Mouse (Mus musculus) intestine, embryonic 15.5 days (tissue): ENCODE measurements around the gene Spaca4. TPM values are rescaled to one million over a fixed set of nuclear protein-coding genes. Genes with fewer than 3 reads are reported as not detected.
A peak's percentile ranks its signal among the peaks of the same experiment; 100 is the strongest.

Experiments
- ATAC-seq: fragments of 200-750 bp; cut with Nextera tagmentation; 2 replicates; pipeline ENCODE4 v1.8.0; 2017; ENCODE audit warnings: moderate TSS enrichment, moderate library complexity
- H3K27ac ChIP-seq: fragments of 300-500 bp; sonication (generic); 2 replicates; pipeline ENCODE4 v1.5.1; 2015; ENCODE audit warnings: mild to moderate bottlenecking, inconsistent platforms
- H3K27me3 ChIP-seq: fragments of 300-500 bp; sonication (generic); replicated peaks from 2 replicates; pipeline ENCODE4 v1.6.1; 2015; ENCODE audit warnings: inconsistent platforms
- H3K36me3 ChIP-seq: fragments of 300-500 bp; sonication (generic); 2 replicates; pipeline ENCODE4 v1.6.1; 2015; ENCODE audit warnings: inconsistent platforms
- H3K4me1 ChIP-seq: fragments of 300-500 bp; sonication (generic); replicated peaks from 2 replicates; pipeline ENCODE4 v1.6.1; 2015; ENCODE audit warnings: inconsistent platforms
- H3K4me2 ChIP-seq: fragments of 300-500 bp; sonication (generic); replicated peaks from 2 replicates; pipeline ENCODE4 v1.6.1; 2015; ENCODE audit warnings: mild to moderate bottlenecking, inconsistent platforms
- H3K4me3 ChIP-seq: fragments of 300-500 bp; sonication (generic); replicated peaks from 2 replicates; pipeline ENCODE4 v1.5.1; 2015; ENCODE audit warnings: inconsistent platforms
- H3K9ac ChIP-seq: fragments of 300-500 bp; sonication (generic); 2 replicates; pipeline ENCODE4 v1.6.1; 2015; ENCODE audit warnings: inconsistent platforms
- H3K9me3 ChIP-seq: fragments of 300-500 bp; sonication (generic); 2 replicates; pipeline ENCODE4 v1.6.1; 2016; ENCODE audit warnings: inconsistent platforms
- WGBS: fragments of 180-500 bp; shearing (Covaris S2); methylation state at CpG from one replicate; pipeline ENCODE4 v1.1.7; 2015; 5-methylcytosine and 5-hydroxymethylcytosine counted together
- polyA plus RNA-seq: library from polyadenylated mRNA; unstranded; fragments of >200 nt; fragmentation: Nextera tagmentation; extraction: Ambion mirVana; gene quantifications from 2 replicates; pipeline ENCODE4 v1.2.1, GENCODE M21; 2015

Gene Spaca4
- polyA plus RNA-seq, 1 experiment from 2014 or later = 0.49 TPM

DNA sequence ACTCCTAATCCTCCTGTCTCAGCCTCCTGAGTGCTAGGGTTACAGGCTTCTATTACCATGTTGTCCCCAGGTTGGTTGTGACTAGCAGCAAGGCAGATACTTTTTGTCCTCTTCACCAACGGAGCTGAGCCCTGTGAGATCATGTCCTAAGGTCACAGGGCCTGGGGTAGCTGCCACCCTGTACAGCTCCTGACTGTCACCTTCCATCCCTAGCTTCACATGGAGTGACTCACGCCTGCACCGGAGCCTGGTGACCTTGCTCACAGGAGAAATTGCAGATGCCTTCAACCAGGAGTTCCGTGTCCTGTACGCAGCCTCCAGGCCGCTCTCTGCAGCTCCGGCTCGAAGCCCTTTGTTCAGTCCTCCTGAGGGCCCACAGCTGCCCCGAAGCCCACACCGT is 806 bp upstream of the Spaca4 start:
- WGBS = 84% methylated on average over 10 of the region's 10 CpGs
- Histone ChIP-seq H3K36me3 (peaks cover 36% of the 10 kb centered on the region), H3K27me3 (no peaks in the 10 kb centered on the region), H3K9ac (0 out of 2 replicates have a peak overlapping the region, but pooled peaks have one; percentile 17), H3K9me3 (no peaks in the 10 kb centered on the region), H3K4me3 (no peak overlapping the region), H3K4me1 (peaks cover 38% of the 10 kb centered on the region), H3K27ac (peak overlapping the region; percentile 67), H3K4me2 (0 out of 2 replicates have a peak overlapping the region, but pooled peaks have one; percentile 7)
- ATAC-seq = no peak

DNA sequence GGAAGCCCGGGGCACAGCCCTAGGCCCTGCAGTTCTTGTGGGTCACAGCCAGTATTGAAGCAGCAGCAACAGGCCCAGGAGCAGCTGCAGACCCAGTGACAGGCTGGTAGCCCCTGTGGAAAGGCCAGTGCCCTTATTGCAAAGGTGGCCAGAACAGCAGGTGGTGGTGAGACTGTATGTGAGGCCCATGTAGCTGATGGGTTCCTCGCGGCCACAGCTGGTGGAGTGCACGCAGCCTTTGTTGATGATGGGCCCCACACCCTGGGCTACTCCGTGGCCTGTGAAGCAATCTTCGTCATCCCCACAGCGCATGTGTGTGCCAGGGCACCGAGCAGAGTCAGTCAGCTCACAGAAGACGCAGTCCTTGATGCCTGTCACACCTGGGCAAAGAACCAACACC is 462 bp downstream of the Spaca4 start:
- 87% methylated on average over 9 of the region's 9 CpGs for WGBS
- ATAC-seq = no peak
- peaks cover 27% of the 10 kb centered on the region for H3K4me1 ChIP-seq
- no peak overlapping the region for H3K27ac ChIP-seq
- no peak overlapping the region for H3K4me2 ChIP-seq
- peaks cover 40% of the 10 kb centered on the region for H3K36me3 ChIP-seq
- H3K27me3 ChIP-seq = no peaks in the 10 kb centered on the region
- no peak overlapping the region for H3K9ac ChIP-seq
- H3K9me3 ChIP-seq = no peaks in the 10 kb centered on the region
- H3K4me3 ChIP-seq = no peak overlapping the region

DNA sequence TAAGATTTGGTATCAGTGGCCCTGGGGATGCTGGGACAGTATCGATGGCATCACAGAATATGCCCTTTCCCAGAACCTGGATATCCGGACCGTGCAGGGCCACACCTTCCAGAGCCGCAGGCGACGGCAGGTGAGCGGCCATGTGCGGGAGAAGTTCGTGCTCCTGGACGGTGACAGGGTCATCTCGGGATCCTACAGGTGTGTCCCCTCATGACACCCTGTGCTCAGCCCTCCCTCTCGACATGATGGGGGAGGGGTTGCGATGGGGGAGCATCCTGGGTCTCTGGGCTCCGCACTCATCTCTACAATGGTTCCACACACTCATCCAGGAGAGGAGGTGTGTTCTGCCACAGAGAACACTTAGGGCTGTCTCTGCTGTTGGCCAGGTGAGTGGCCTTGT is 1.8 kb downstream of the Spaca4 start:
- no peak overlapping the region for H3K4me2 ChIP-seq
- no peak for ATAC-seq
- no peak overlapping the region; the same call in 1 of the 2 replicates for H3K9ac ChIP-seq
- no peak overlapping the region for H3K4me3 ChIP-seq
- WGBS = 90% methylated on average over 14 of the region's 14 CpGs
- H3K9me3 ChIP-seq = no peaks in the 10 kb centered on the region
- no peaks in the 10 kb centered on the region for H3K27me3 ChIP-seq
- H3K27ac ChIP-seq = no peak overlapping the region
- peaks cover 47% of the 10 kb centered on the region for H3K36me3 ChIP-seq
- peaks cover 32% of the 10 kb centered on the region for H3K4me1 ChIP-seq

DNA sequence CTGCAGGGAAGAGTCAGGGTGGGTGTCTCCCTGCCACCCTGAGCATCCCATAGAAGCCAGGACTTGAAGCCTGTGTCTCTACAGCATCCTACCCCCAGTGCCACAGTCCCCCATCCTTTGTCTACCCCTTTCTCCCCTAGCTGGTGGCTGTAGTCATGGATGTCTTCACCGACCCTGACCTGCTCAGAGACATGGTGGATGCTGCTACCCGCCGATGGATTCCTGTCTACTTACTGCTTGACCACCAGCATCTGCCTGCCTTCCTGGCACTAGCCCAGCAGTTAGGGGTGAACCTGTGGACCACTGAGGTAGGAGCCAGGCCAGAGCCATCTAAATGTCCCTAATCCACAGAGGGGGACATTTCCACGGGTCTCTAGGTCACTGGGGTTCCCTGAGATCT is 2.3 kb downstream of the Spaca4 start:
- H3K27ac ChIP-seq = no peak overlapping the region
- H3K4me2 ChIP-seq = peak overlapping the region; percentile 50; the same call in 1 of the 2 replicates
- H3K9ac ChIP-seq = no peak overlapping the region
- H3K36me3 ChIP-seq = peaks cover 47% of the 10 kb centered on the region
- no peak for ATAC-seq
- WGBS = 87% methylated on average over 4 of the region's 4 CpGs
- no peaks in the 10 kb centered on the region for H3K9me3 ChIP-seq
- H3K4me1 ChIP-seq = peaks cover 33% of the 10 kb centered on the region
- no peak overlapping the region for H3K4me3 ChIP-seq
- no peaks in the 10 kb centered on the region for H3K27me3 ChIP-seq

DNA sequence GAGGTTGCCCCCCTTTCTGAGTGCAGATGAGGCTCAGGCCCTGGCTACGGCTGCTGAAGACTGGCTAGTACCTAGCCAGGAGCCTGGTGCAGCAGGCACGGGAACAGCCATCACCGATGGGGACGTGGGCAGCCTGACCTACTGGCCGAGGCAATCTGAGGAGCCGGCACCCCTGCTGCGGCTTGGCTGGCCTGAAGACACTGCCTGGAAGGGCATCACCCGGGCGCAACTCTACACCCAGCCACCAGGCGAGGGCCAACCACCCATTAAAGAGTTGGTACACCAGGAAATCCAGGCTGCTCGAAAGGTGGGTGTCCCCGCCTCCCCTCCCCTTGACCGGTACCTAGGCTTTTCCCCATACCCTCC is 3.3 kb downstream of the Spaca4 start:
- Histone ChIP-seq H3K4me1 (peaks cover 33% of the 10 kb centered on the region), H3K4me3 (peak overlapping the region; percentile 22), H3K36me3 (peaks cover 47% of the 10 kb centered on the region), H3K9me3 (no peaks in the 10 kb centered on the region), H3K27me3 (no peaks in the 10 kb centered on the region), H3K9ac (peak overlapping the region; percentile 21), H3K4me2 (peak overlapping the region; percentile 50), H3K27ac (peak overlapping the region; percentile 59)
- WGBS = 74% methylated on average over 13 of the region's 13 CpGs
- ATAC-seq = no peak

DNA sequence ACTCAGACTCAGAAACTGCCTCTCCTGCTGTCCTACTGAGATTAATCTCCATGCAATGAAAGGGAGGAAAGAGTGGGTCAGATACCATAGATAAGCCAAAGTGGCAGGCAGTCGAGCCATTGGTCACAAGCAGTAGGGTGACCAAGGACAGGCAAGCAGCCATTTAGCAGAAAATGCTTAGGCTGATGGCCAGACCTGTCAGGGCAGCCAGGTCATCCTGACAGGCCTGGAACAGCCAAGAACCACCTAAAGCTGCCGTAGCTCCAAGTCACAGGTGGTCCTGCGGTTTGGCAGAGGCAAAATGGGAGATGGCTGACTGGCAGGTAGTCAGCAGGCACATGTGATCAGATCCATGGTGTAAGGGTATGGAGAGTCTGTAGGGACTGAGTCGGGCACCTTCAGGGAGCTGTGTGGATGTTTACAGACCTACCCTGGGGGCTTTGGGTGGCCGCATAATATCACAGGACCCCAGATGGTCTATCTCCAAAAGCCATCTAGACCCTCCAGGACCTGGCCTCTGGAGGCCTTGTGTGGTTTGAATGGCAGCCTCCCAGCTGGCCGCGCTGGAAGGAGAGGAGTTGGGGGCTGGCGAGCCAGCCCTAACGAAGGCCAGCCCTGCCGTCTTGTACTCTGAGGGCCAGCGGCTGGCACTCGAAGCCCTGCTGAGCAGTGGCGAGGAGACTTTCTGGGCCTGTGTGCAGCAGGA is 3.8 kb downstream of the Spaca4 start:
- WGBS = 67% methylated on average over 13 of the region's 13 CpGs
- Histone ChIP-seq H3K27me3 (no peaks in the 10 kb centered on the region), H3K27ac (peak overlapping the region; percentile 59), H3K4me1 (peaks cover 30% of the 10 kb centered on the region), H3K9me3 (no peaks in the 10 kb centered on the region), H3K4me2 (peak overlapping the region; percentile 50), H3K9ac (peak overlapping the region; percentile 21), H3K4me3 (peak overlapping the region; percentile 22), H3K36me3 (peaks cover 45% of the 10 kb centered on the region)
- ATAC-seq = no peak

DNA sequence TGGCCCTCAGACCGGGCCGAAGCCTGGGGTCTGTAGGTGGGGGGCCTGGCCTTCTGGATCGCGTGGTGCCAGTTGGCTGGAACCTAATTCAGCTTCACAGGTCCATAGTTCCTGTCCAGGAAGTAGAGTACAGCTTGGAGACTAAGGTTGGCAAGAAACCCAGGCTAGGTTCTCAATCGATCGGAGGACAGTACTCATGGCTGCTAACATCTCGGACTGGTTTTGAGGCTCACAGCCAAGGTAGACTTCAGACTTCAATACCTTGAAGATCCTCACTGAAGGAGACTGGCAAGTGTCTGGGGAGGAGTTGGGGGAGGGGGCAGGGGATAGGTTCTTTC is 4.4 kb downstream of the Spaca4 start:
- Histone ChIP-seq H3K27ac (peak overlapping the region; percentile 59), H3K4me1 (peaks cover 31% of the 10 kb centered on the region), H3K36me3 (peaks cover 40% of the 10 kb centered on the region), H3K4me3 (peak overlapping the region; percentile 22), H3K9me3 (no peaks in the 10 kb centered on the region), H3K9ac (peak overlapping the region; percentile 21; the same call in 1 of the 2 replicates), H3K4me2 (peak overlapping the region; percentile 50), H3K27me3 (no peaks in the 10 kb centered on the region)
- ATAC-seq = no peak
- WGBS = 60% methylated on average over 7 of the region's 7 CpGs

DNA sequence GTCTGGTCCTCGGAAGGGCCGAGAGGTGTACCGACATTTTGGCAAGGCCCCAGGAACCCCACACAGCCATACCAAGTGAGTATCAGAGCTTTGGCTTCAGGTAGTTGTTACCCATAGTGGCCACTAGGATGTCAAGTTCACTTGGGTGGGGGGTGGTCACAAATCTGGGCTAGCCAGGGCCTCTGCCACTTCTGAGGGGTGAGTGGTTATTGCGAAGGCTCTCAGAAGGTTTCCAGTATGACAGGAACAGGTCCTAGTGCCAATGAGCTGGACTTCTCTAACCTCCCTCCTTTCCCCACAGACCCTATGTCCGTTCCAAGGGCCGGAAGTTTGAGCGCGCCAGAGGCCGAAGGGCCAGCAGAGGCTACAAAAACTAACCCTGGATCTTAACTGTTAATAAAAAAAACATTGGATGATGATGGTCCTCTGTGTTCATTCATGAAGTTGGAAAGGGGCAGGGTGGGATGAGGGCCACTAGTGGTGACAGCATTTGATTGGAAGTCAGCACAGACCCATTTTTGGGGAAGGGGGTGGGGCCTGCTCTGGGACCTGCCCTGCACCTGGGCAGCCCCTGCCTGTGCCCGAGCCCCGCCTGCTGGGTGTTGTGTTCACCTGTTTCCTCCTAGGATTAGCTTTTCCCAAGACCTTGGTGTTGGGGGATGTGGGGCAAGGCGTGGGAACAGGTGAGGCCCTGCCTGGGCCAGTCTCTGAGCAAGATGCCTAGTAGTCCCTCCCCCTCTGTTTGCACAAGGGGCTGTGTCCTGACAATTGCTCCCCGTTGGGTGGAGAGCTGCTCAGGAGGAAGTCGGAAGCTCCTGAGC is 5.0 kb downstream of the Spaca4 start, which contains the start of gene Fam83e:
Gene Fam83e, plus strand, starts transcription at position 800 of the 821 bp plus-strand sequence.
- peak within 1 kb of the TSS; percentile 21 for H3K9ac ChIP-seq
- no peaks in the 10 kb centered on the region for H3K9me3 ChIP-seq
- peak within 1 kb of the TSS; percentile 71 for H3K4me3 ChIP-seq
- H3K36me3 ChIP-seq = peaks cover 34% of the 10 kb centered on the region
- H3K27ac ChIP-seq = peak within 1 kb of the TSS; percentile 59
- WGBS = 66% methylated on average over 14 of the region's 14 CpGs
- peak within 1 kb of the TSS; percentile 76 for H3K4me2 ChIP-seq
- peaks cover 37% of the 10 kb centered on the region for H3K4me1 ChIP-seq
- no peaks in the 10 kb centered on the region for H3K27me3 ChIP-seq
- ATAC-seq = peak; percentile 82

DNA sequence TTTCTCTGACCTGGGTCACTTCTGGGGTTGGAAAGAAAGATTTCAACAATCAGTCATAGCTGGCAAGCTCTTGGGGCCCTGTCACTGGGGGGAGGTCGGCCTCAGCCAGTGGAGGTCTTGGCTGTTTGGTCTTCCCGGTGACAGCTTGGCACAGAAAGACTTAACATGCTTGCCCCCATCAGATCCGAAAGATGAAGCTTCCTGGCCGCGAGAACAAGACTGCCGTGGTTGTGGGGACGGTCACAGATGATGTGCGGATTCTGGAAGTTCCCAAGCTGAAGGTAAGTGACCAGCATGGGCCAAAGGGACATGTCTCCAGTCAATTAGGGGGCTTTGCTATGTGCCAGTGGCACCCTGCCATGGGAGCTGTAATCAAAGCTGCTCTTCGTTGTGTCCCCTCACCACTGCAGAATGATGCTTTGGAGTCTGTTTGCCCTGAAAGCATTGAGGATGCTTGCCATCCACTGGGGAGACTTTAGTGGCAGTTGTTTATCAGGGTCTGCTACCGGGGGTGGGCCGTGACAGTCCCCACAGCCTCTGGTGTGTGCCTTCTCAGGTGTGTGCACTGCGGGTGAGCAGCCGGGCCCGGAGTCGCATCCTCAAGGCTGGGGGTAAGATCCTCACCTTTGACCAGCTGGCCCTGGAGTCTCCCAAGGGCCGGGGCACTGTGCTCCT is 5.7 kb downstream of the Spaca4 start:
- peak overlapping the region; percentile 41; the same call in 1 of the 2 replicates for H3K27ac ChIP-seq
- no peak for ATAC-seq
- H3K36me3 ChIP-seq = peaks cover 27% of the 10 kb centered on the region
- WGBS = 88% methylated on average over 16 of the region's 16 CpGs
- H3K9ac ChIP-seq = peak overlapping the region; percentile 91
- H3K4me1 ChIP-seq = peaks cover 34% of the 10 kb centered on the region
- no peaks in the 10 kb centered on the region for H3K27me3 ChIP-seq
- H3K4me3 ChIP-seq = peak overlapping the region; percentile 71
- H3K9me3 ChIP-seq = no peaks in the 10 kb centered on the region
- H3K4me2 ChIP-seq = peak overlapping the region; percentile 76

DNA sequence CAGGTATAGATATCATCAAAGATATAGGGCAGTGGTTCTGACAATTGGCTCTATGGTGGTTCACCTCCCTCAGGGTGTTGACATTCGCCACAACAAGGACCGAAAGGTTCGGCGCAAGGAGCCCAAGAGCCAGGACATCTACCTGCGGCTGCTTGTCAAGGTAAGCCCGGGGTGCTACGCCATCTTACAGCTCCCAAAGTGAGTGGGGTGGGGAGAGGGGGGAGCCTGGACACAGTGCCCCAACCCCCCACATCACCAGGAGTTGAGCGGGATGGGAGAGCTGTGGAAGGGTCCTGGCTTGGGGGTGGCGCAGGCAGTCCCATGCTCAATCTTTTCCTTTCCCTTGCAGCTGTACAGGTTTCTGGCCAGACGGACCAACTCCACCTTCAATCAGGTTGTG is 6.4 kb downstream of the Spaca4 start:
- no peak for ATAC-seq
- Histone ChIP-seq H3K4me2 (peak overlapping the region; percentile 76), H3K4me1 (peaks cover 39% of the 10 kb centered on the region), H3K36me3 (peaks cover 21% of the 10 kb centered on the region), H3K4me3 (peak overlapping the region; percentile 71), H3K9me3 (no peaks in the 10 kb centered on the region), H3K27me3 (no peaks in the 10 kb centered on the region), H3K9ac (peak overlapping the region; percentile 91), H3K27ac (0 out of 2 replicates have a peak overlapping the region, but pooled peaks have one; percentile 41)
- 68% methylated on average over 10 of the region's 10 CpGs for whole genome bisulfite sequencing

DNA sequence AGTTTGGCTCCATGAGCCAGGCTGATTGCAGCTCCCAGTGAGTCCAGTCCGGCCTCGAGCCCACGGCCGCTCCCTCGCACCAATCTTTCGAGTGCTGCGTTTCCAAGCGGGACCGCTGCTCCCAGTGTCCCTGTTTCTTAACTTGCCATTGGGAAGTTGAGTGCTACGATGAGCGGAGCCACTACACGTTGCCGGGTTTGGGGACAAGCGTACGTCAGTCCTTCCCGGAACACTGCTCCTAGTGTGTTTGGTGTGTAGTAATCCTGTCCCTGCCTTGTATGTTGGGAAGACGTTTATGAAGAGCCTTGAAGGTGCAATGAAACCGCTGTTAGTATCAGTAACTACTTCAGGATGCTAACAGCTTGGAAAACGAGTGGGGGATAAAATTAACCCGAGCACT is 7.3 kb downstream of the Spaca4 start:
- H3K9ac ChIP-seq = peak overlapping the region; percentile 91
- H3K9me3 ChIP-seq = no peaks in the 10 kb centered on the region
- WGBS = under 1% methylated on average over 20 of the region's 20 CpGs
- ATAC-seq = no peak
- peak overlapping the region; percentile 76 for H3K4me2 ChIP-seq
- H3K36me3 ChIP-seq = peaks cover 16% of the 10 kb centered on the region
- H3K27me3 ChIP-seq = no peaks in the 10 kb centered on the region
- peak overlapping the region; percentile 90 for H3K27ac ChIP-seq
- H3K4me3 ChIP-seq = peak overlapping the region; percentile 71
- peaks cover 45% of the 10 kb centered on the region for H3K4me1 ChIP-seq

DNA sequence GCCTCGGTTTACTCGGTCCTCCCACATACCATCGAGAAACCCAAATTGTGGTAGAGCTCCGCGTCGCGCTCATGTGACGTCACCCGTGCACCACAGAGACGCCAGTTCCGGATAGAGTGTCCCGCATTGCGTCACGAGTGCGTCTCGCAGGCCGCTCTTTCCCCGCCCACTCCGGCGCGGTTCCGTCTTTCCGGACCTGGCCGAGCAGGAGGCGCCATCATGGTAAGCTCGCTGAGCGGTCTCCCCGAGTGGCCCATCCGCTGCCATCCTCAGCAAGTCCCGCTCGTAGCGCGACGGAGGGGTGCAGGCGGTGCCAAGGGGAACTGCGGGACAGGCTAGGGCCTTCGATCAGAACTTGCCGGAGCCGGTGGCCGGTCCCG is 7.7 kb downstream of the Spaca4 start, which contains the start of gene Sphk2:
Gene Sphk2, minus strand, starts transcription at position 85 of the 380 bp plus-strand sequence.
- peaks cover 50% of the 10 kb centered on the region for H3K4me1 ChIP-seq

More for the DNA sequence above, 7.7 kb downstream of the Spaca4 start, which contains the start of gene Sphk2:
- H3K27me3 ChIP-seq = no peaks in the 10 kb centered on the region
- H3K27ac ChIP-seq = peak within 1 kb of the TSS; percentile 90
- peak within 1 kb of the TSS; percentile 83 for H3K4me2 ChIP-seq
- peak within 1 kb of the TSS; percentile 91 for H3K9ac ChIP-seq
- peaks cover 20% of the 10 kb centered on the region for H3K36me3 ChIP-seq
- peak; percentile 58 for ATAC-seq
- peak within 1 kb of the TSS; percentile 71 for H3K4me3 ChIP-seq
- H3K9me3 ChIP-seq = no peaks in the 10 kb centered on the region
- WGBS = under 1% methylated on average over 41 of the region's 41 CpGs
